Mouse (Mus musculus): Measurements from ENCODE around the gene Lysmd1. TPM values are rescaled to one million over a fixed set of nuclear protein-coding genes. Genes with fewer than 3 reads are reported as not detected.

Lysmd1 gene
- polyA plus RNA-seq, 1 experiment from 2014 or later, result 8.2 TPM

DNA sequence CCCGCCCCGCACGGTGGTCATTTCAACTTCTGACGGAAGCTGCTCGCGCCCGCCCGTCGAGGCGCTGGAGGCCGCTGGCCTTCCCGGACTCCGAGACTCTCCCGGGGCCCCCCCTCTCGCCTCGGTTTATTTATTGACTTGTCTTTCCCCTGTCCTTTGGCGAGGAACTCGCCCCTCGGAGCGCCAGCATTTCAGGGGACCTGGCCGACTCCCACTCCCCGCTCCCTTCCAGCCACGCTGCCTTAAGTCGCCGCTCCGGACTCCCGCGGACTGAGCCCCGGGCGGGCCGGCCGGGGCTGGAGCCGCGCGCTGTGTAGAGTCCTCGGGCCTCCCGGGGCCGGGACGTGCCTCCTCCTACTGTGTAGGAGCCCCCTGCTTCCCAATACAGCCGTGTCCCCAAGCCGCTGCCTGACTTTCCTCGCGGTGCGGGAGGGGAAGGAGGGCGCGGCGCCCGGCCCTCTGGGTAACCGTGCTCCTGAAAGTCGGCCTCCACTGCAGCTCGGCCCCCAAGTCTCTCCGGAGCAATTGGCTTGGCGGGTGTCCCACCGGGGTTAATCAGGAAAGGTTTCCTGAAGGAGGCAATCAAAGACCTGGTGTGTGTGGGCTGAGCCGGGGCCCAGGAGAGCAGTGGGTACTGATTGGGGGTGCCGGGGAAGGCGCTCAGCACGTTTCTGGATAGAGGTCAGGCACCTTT lies 39.5 kb downstream of the Lysmd1 start:
- H3K4me3 ChIP-seq (ENCODE audit: low read depth, low read length), result peak overlapping the region; percentile 35
- H3K9ac ChIP-seq, result peak overlapping the region; percentile 40
- no peaks in the 10 kb centered on the region for H3K9me3 ChIP-seq (ENCODE audit: low read depth, low read length)
- 6% methylated on average over 58 of the region's 58 CpGs for WGBS
- peak overlapping the region; percentile 65 for H3K4me2 ChIP-seq
- H3K27me3 ChIP-seq (ENCODE audit: insufficient read depth, low read length), result peaks cover 27% of the 10 kb centered on the region
- no peak for TF ChIP-seq CTCF (IDR thresholded peaks at IDR 0.05; ENCODE audit: low read depth)
- peaks cover 35% of the 10 kb centered on the region; the same call in 1 of the 2 replicates for H3K36me3 ChIP-seq (ENCODE audit: insufficient read depth)
- no peak overlapping the region for H3K27ac ChIP-seq (ENCODE audit: low read depth)
- peak; percentile 61 for DNase-seq
- H3K4me1 ChIP-seq (ENCODE audit: insufficient read depth), result peaks cover 7% of the 10 kb centered on the region; the same call in 1 of the 2 replicates
- ATAC-seq (ENCODE audit: insufficient read depth), result peak; percentile 61; the same call in 1 of the 2 replicates

DNA sequence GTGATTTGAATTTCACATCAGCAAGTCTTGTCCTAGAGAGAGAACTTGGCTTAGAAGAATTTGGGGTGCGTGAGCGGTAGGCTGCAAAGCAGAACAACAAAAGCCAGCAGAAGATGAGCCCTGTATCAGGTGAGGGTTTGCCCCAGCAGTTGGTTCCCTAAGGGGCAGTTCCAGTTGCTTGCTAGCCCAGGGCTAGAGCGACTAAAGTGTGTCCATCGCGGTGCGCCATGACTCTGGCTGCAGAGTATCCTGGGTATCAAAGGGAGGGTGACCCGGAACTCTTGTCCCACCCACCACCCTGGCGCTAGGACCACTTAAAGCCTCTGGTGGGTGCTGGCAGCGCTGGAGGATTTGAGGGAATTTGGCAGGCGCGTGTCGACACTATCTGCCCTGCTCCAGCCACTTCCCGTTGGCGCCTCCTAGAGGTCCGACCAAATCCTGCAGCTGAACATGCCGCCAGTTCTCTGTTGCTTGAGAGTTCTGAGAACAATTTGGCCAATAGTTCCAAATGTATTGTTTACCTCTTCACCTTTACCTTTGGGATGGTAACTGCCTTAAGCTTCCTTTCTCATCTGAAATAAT lies 40.2 kb downstream of the Lysmd1 start:
- Histone ChIP-seq H3K27me3 (ENCODE audit: insufficient read depth, low read length) (peaks cover 27% of the 10 kb centered on the region), H3K4me3 (ENCODE audit: low read depth, low read length) (peak overlapping the region; percentile 35; the same call in 1 of the 2 replicates), H3K4me1 (ENCODE audit: insufficient read depth) (peaks cover 7% of the 10 kb centered on the region; the same call in 1 of the 2 replicates), H3K27ac (ENCODE audit: low read depth) (no peak overlapping the region), H3K4me2 (peak overlapping the region; percentile 65), H3K36me3 (ENCODE audit: insufficient read depth) (peaks cover 32% of the 10 kb centered on the region; the same call in 1 of the 2 replicates), H3K9me3 (ENCODE audit: low read depth, low read length) (no peaks in the 10 kb centered on the region), H3K9ac (no peak overlapping the region)
- WGBS, result 5% methylated on average over 16 of the region's 16 CpGs
- TF ChIP-seq CTCF (IDR thresholded peaks at IDR 0.05; ENCODE audit: low read depth), result peak; percentile 94
- DNase-seq (peak; percentile 94), ATAC-seq (ENCODE audit: insufficient read depth) (peak; percentile 50)

- H3K4me2 ChIP-seq, result no peak overlapping the region
- WGBS, result 70% methylated on average over 3 of the region's 3 CpGs
- peaks cover 14% of the 10 kb centered on the region; the same call in 1 of the 2 replicates for H3K36me3 ChIP-seq (ENCODE audit: insufficient read depth)
- peaks cover 7% of the 10 kb centered on the region; the same call in 1 of the 2 replicates for H3K4me1 ChIP-seq (ENCODE audit: insufficient read depth)
- no peak overlapping the region for H3K9ac ChIP-seq
- no peak overlapping the region for H3K4me3 ChIP-seq (ENCODE audit: low read depth, low read length)
- peaks cover 26% of the 10 kb centered on the region for H3K27me3 ChIP-seq (ENCODE audit: insufficient read depth, low read length)
- ATAC-seq (ENCODE audit: insufficient read depth) (no peak), DNase-seq (no peak)
- H3K27ac ChIP-seq (ENCODE audit: low read depth), result no peak overlapping the region
- no peak for TF ChIP-seq CTCF (IDR thresholded peaks at IDR 0.05; ENCODE audit: low read depth)
- H3K9me3 ChIP-seq (ENCODE audit: low read depth, low read length), result no peaks in the 10 kb centered on the region
Observed at GRCm38 (mm10) chr3:95176500-95176899, 42.6 kb downstream of the Lysmd1 start.

- H3K9ac ChIP-seq, result no peak overlapping the region
- no peaks in the 10 kb centered on the region for H3K9me3 ChIP-seq (ENCODE audit: low read depth, low read length)
- no peak overlapping the region for H3K4me2 ChIP-seq
- H3K27ac ChIP-seq (ENCODE audit: low read depth), result no peak overlapping the region
- WGBS, result 63% methylated on average over 6 of the region's 6 CpGs
- no peak for TF ChIP-seq CTCF (IDR thresholded peaks at IDR 0.05; ENCODE audit: low read depth)
- no peak for ATAC-seq (ENCODE audit: insufficient read depth)
- peaks cover 4% of the 10 kb centered on the region; the same call in 1 of the 2 replicates for H3K36me3 ChIP-seq (ENCODE audit: insufficient read depth)
- no peak for DNase-seq
- peaks cover 7% of the 10 kb centered on the region; the same call in 1 of the 2 replicates for H3K4me1 ChIP-seq (ENCODE audit: insufficient read depth)
- H3K27me3 ChIP-seq (ENCODE audit: insufficient read depth, low read length), result peaks cover 16% of the 10 kb centered on the region
- H3K4me3 ChIP-seq (ENCODE audit: low read depth, low read length), result no peak overlapping the region
Observed at GRCm38 (mm10) chr3:95177583-95177982, 43.7 kb downstream of the Lysmd1 start.

DNA sequence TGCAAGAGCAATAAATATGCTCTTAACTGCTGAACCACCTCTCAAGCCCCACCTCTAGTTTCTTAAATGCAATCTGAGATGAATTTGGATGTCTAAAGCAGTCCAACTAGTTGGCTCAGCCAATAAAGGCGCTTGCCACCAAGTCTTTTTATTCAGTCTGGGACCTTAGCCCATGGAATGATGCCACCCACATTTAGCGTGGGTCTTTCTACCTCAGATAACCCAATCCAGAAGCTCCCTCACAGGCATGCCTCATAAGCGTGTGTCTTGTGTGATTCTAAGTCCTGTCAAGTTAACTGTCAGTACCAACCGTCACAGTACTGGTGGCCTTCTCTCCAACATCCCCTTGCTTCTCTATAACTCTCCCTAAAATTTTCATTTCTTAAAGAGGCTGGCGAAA lies 45.1 kb downstream of the Lysmd1 start:
- ATAC-seq (ENCODE audit: insufficient read depth) (no peak), DNase-seq (no peak)
- H3K4me1 ChIP-seq (ENCODE audit: insufficient read depth), result no peaks in the 10 kb centered on the region
- H3K4me2 ChIP-seq, result no peak overlapping the region
- no peak overlapping the region for H3K4me3 ChIP-seq (ENCODE audit: low read depth, low read length)
- TF ChIP-seq CTCF (IDR thresholded peaks at IDR 0.05; ENCODE audit: low read depth), result no peak
- 76% methylated on average over 5 of the region's 5 CpGs for WGBS
- peaks cover 2% of the 10 kb centered on the region for H3K27me3 ChIP-seq (ENCODE audit: insufficient read depth, low read length)
- peaks cover 12% of the 10 kb centered on the region; the same call in 1 of the 2 replicates for H3K36me3 ChIP-seq (ENCODE audit: insufficient read depth)
- no peak overlapping the region for H3K9ac ChIP-seq
- no peaks in the 10 kb centered on the region for H3K9me3 ChIP-seq (ENCODE audit: low read depth, low read length)
- H3K27ac ChIP-seq (ENCODE audit: low read depth), result no peak overlapping the region

GRCm38 (mm10) chr3:95179890-95180289 lies 46.0 kb downstream of the Lysmd1 start:
- no peaks in the 10 kb centered on the region for H3K4me1 ChIP-seq (ENCODE audit: insufficient read depth)
- ATAC-seq (ENCODE audit: insufficient read depth), result no peak
- TF ChIP-seq CTCF (IDR thresholded peaks at IDR 0.05; ENCODE audit: low read depth), result no peak
- H3K4me3 ChIP-seq (ENCODE audit: low read depth, low read length), result no peak overlapping the region
- no peak overlapping the region for H3K4me2 ChIP-seq
- peaks cover 19% of the 10 kb centered on the region; the same call in 1 of the 2 replicates for H3K36me3 ChIP-seq (ENCODE audit: insufficient read depth)
- H3K9ac ChIP-seq, result no peak overlapping the region
- WGBS, result 63% methylated on average over 3 of the region's 3 CpGs
- no peaks in the 10 kb centered on the region for H3K9me3 ChIP-seq (ENCODE audit: low read depth, low read length)
- no peaks in the 10 kb centered on the region for H3K27me3 ChIP-seq (ENCODE audit: insufficient read depth, low read length)
- DNase-seq, result no peak
- H3K27ac ChIP-seq (ENCODE audit: low read depth), result no peak overlapping the region

GRCm38 (mm10) chr3:95181841-95182240 lies 48.0 kb downstream of the Lysmd1 start:
- TF ChIP-seq CTCF (IDR thresholded peaks at IDR 0.05; ENCODE audit: low read depth), result no peak
- WGBS, result 62% methylated on average over 1 of the region's 1 CpGs
- no peak overlapping the region for H3K27ac ChIP-seq (ENCODE audit: low read depth)
- ATAC-seq (ENCODE audit: insufficient read depth) (no peak), DNase-seq (no peak)
- no peak overlapping the region for H3K4me3 ChIP-seq (ENCODE audit: low read depth, low read length)
- no peaks in the 10 kb centered on the region for H3K27me3 ChIP-seq (ENCODE audit: insufficient read depth, low read length)
- no peak overlapping the region for H3K9ac ChIP-seq
- H3K36me3 ChIP-seq (ENCODE audit: insufficient read depth), result peaks cover 32% of the 10 kb centered on the region
- H3K9me3 ChIP-seq (ENCODE audit: low read depth, low read length), result no peaks in the 10 kb centered on the region
- H3K4me1 ChIP-seq (ENCODE audit: insufficient read depth), result no peaks in the 10 kb centered on the region
- H3K4me2 ChIP-seq, result no peak overlapping the region

Data from lung, embryonic 14.5 days (tissue).